Mouse (Mus musculus) liver, adult 2 months (tissue): ENCODE measurements at regions not wholly inside any gene's neighbourhood (a gene's known extent, or its start where the extent isn't known, plus 50 kb on each side); places are given as distances from the start of the nearest gene placed in this dataset.

Source experiments
- DNase-seq: peaks from one replicate; pipeline ENCODE4 v3.0.0-alpha.2; 2011; ENCODE audit warnings: low read depth, low spot score; ENCODE audit errors: extremely low read depth
- H3K27ac ChIP-seq: fragments of 200-500 bp; replicated peaks from 2 replicates; pipeline ENCODE4 v1.5.1; 2012; ENCODE audit warnings: low read depth, mild to moderate bottlenecking, control low read depth, inconsistent platforms, low read length; ENCODE audit not compliant: insufficient read depth
- H3K27me3 ChIP-seq: fragments of 200-500 bp; 2 replicates; pipeline ENCODE4 v1.6.1; 2012; ENCODE audit warnings: mild to moderate bottlenecking, moderate library complexity, low read length, inconsistent platforms; ENCODE audit not compliant: control insufficient read depth, insufficient read depth
- H3K36me3 ChIP-seq: fragments of 200-500 bp; 2 replicates; pipeline ENCODE4 v1.6.1; 2012; ENCODE audit warnings: low read length, inconsistent platforms; ENCODE audit not compliant: control insufficient read depth, insufficient read depth
- H3K4me1 ChIP-seq: fragments of 200-500 bp; 2 replicates; pipeline ENCODE4 v1.6.1; 2011; ENCODE audit warnings: low read length; ENCODE audit not compliant: control insufficient read depth, insufficient read depth
- H3K4me3 ChIP-seq: fragments of 200-500 bp; 2 replicates; pipeline ENCODE4 v1.5.1; 2011; ENCODE audit warnings: low read depth, mild to moderate bottlenecking, control low read depth, low read length, moderate library complexity; ENCODE audit not compliant: insufficient read depth
- H3K79me2 ChIP-seq: fragments of 200-500 bp; 2 replicates; pipeline ENCODE4 v1.6.1; 2012; ENCODE audit warnings: inconsistent platforms, mild to moderate bottlenecking, low read length, moderate library complexity; ENCODE audit not compliant: control insufficient read depth, insufficient read depth
- H3K9ac ChIP-seq: fragments of 200-500 bp; 2 replicates; pipeline ENCODE4 v1.6.1; 2012; ENCODE audit warnings: low read depth, mild to moderate bottlenecking, control low read depth, inconsistent platforms, low read length
- CTCF ChIP-seq: fragments of 200-500 bp; IDR thresholded peaks from 2 replicates; pipeline ENCODE4 v1.5.1; 2011; ENCODE audit warnings: low read depth, low read length, control low read depth
- POLR2A ChIP-seq: fragments of 200-500 bp; IDR thresholded peaks from 2 replicates; pipeline ENCODE4 v1.6.1; 2011; ENCODE audit warnings: low read length, control low read depth; ENCODE audit not compliant: insufficient read depth; ENCODE audit errors: extremely low read depth
- WGBS: fragments of 180-500 bp; shearing (Covaris S2); methylation state at CpG from one replicate; pipeline ENCODE4 v1.1.7; 2018; 5-methylcytosine and 5-hydroxymethylcytosine counted together

- TF ChIP-seq POLR2A, result no peak
- no peak for TF ChIP-seq CTCF
Measured at GRCm38 (mm10) chr6:135525841-135526327, 163.5 kb downstream of the Emp1 start.

GRCm38 (mm10) chr6:135526460-135527160 is 164.3 kb downstream of the Emp1 start:
- H3K4me3 ChIP-seq, result no peak overlapping the region
- no peaks in the 10 kb centered on the region for H3K36me3 ChIP-seq
- no peak for DNase-seq
- no peaks in the 10 kb centered on the region for H3K4me1 ChIP-seq
- TF ChIP-seq CTCF (no peak), POLR2A (no peak)
- H3K79me2 ChIP-seq, result no peaks in the 10 kb centered on the region
- H3K9ac ChIP-seq, result no peak overlapping the region
- H3K27ac ChIP-seq, result no peak overlapping the region
- 91% methylated on average over 24 of the region's 24 CpGs for WGBS
- no peaks in the 10 kb centered on the region for H3K27me3 ChIP-seq

More at GRCm38 (mm10) chr6:135525841-135526327, 163.5 kb downstream of the Emp1 start:
- no peaks in the 10 kb centered on the region for H3K27me3 ChIP-seq
- no peak for DNase-seq
- no peak overlapping the region for H3K9ac ChIP-seq
- no peak overlapping the region for H3K27ac ChIP-seq
- no peaks in the 10 kb centered on the region for H3K79me2 ChIP-seq
- no peaks in the 10 kb centered on the region for H3K36me3 ChIP-seq
- peaks cover 3% of the 10 kb centered on the region; the same call in 1 of the 2 replicates for H3K4me1 ChIP-seq
- WGBS, result 51% methylated on average over 5 of the region's 5 CpGs
- H3K4me3 ChIP-seq, result no peak overlapping the region

GRCm38 (mm10) chr6:135527879-135528278 is 165.5 kb downstream of the Emp1 start:
- no peaks in the 10 kb centered on the region for H3K4me1 ChIP-seq
- H3K9ac ChIP-seq, result no peak overlapping the region
- no peaks in the 10 kb centered on the region for H3K27me3 ChIP-seq
- DNase-seq, result no peak
- WGBS, result 90% methylated on average over 4 of the region's 4 CpGs
- no peaks in the 10 kb centered on the region for H3K36me3 ChIP-seq
- H3K27ac ChIP-seq, result no peak overlapping the region
- TF ChIP-seq POLR2A, result no peak
- no peak for TF ChIP-seq CTCF
- no peaks in the 10 kb centered on the region for H3K79me2 ChIP-seq
- H3K4me3 ChIP-seq, result no peak overlapping the region

- no peak for TF ChIP-seq POLR2A
- no peak for TF ChIP-seq CTCF
- H3K27me3 ChIP-seq, result no peaks in the 10 kb centered on the region
- H3K36me3 ChIP-seq, result no peaks in the 10 kb centered on the region
- DNase-seq, result peak; percentile 30
- H3K27ac ChIP-seq, result no peak overlapping the region
- no peak overlapping the region for H3K4me3 ChIP-seq
- no peak overlapping the region for H3K9ac ChIP-seq
- 35% methylated on average over 9 of the region's 9 CpGs for WGBS
- H3K79me2 ChIP-seq, result no peaks in the 10 kb centered on the region
- H3K4me1 ChIP-seq, result peaks cover 18% of the 10 kb centered on the region
Measured at GRCm38 (mm10) chr6:135539791-135540646, 177.7 kb downstream of the Emp1 start.

- TF ChIP-seq POLR2A (no peak), CTCF (no peak)
- no peaks in the 10 kb centered on the region for H3K36me3 ChIP-seq
- peaks cover 18% of the 10 kb centered on the region for H3K4me1 ChIP-seq
- 60% methylated on average over 5 of the region's 5 CpGs for WGBS
- no peak overlapping the region for H3K9ac ChIP-seq
- H3K4me3 ChIP-seq, result no peak overlapping the region
- no peaks in the 10 kb centered on the region for H3K27me3 ChIP-seq
- no peaks in the 10 kb centered on the region for H3K79me2 ChIP-seq
- DNase-seq, result peak; percentile 50
- H3K27ac ChIP-seq, result no peak overlapping the region
Measured at GRCm38 (mm10) chr6:135541566-135541965, 179.2 kb downstream of the Emp1 start.
